Mouse (Mus musculus): Measurements from ENCODE around the gene Fam20c. TPM values are rescaled to one million over a fixed set of nuclear protein-coding genes. Genes with fewer than 3 reads are reported as not detected.

The Fam20c gene
- polyA plus RNA-seq, 1 experiment = 3.4 TPM

DNA sequence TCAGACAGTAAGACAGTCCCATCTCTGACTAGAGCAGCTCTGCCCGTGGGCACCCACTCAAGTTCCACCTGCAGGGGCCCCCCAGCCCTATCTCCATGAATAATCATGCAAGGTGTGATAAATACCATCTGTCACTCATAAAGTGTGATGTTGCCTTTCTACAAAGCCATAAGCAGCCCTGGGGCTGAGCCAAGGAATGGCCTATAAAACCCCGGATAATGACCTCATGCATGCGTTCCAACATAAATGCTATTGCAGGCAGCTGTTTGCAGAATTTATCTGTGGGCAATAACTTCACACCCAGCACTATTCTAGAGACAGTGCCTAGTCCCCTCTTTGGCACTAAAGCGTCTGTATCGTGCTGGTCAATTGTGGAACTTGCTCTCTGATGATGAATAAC lies 12.0 kb upstream of the Fam20c start:
- TF ChIP-seq POLR2A (IDR thresholded peaks at IDR 0.05; ENCODE audit: low read depth, low read length) = no peak
- TF ChIP-seq CTCF (IDR thresholded peaks at IDR 0.05; ENCODE audit: extremely low read depth, insufficient read length, insufficient replicate concordance, low read depth, low read length) = no peak
- WGBS = 31% methylated on average over 5 of the region's 5 CpGs
- Histone ChIP-seq H3K36me3 (ENCODE audit: control insufficient read depth, insufficient read depth, low read length) (no peaks in the 10 kb centered on the region), H3K4me1 (ENCODE audit: control insufficient read depth, insufficient read depth, insufficient read length, low read length) (no peaks in the 10 kb centered on the region; the same call in 1 of the 2 replicates), H3K27me3 (ENCODE audit: control insufficient read depth, insufficient read depth, low read length) (no peaks in the 10 kb centered on the region; the same call in 1 of the 2 replicates), H3K4me3 (ENCODE audit: low read depth, low read length) (no peak overlapping the region), H3K27ac (ENCODE audit: insufficient read depth, low read depth, low read length) (no peak overlapping the region)

DNA sequence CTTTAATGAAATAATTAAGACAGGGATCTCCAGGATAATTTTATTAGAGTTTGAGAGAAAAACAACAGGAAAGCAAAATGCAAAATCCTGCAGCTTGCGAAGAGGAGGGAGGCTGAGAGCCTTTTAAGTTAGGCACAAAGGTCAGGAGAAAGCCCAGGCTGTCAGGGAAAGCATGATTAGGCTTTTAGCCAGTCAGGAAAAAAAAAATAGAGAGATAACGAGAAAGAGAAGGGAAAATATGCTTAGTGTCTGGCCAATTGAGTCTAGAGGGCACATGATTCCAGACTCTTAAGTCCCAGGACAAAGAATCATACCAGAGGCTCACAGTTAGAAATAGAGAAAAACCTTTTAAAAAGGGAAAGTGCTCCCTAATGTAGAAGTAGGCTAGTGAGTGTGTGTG lies 10.7 kb upstream of the Fam20c start:
- TF ChIP-seq CTCF (IDR thresholded peaks at IDR 0.05; ENCODE audit: extremely low read depth, insufficient read length, insufficient replicate concordance, low read depth, low read length) (no peak), POLR2A (IDR thresholded peaks at IDR 0.05; ENCODE audit: low read depth, low read length) (no peak)
- no peaks in the 10 kb centered on the region; the same call in 1 of the 2 replicates for H3K4me1 ChIP-seq (ENCODE audit: control insufficient read depth, insufficient read depth, insufficient read length, low read length)
- H3K27ac ChIP-seq (ENCODE audit: insufficient read depth, low read depth, low read length) = no peak overlapping the region
- 20% methylated on average over 2 of the region's 2 CpGs for WGBS
- no peak overlapping the region for H3K4me3 ChIP-seq (ENCODE audit: low read depth, low read length)
- H3K36me3 ChIP-seq (ENCODE audit: control insufficient read depth, insufficient read depth, low read length) = no peaks in the 10 kb centered on the region
- no peaks in the 10 kb centered on the region; the same call in 1 of the 2 replicates for H3K27me3 ChIP-seq (ENCODE audit: control insufficient read depth, insufficient read depth, low read length)

DNA sequence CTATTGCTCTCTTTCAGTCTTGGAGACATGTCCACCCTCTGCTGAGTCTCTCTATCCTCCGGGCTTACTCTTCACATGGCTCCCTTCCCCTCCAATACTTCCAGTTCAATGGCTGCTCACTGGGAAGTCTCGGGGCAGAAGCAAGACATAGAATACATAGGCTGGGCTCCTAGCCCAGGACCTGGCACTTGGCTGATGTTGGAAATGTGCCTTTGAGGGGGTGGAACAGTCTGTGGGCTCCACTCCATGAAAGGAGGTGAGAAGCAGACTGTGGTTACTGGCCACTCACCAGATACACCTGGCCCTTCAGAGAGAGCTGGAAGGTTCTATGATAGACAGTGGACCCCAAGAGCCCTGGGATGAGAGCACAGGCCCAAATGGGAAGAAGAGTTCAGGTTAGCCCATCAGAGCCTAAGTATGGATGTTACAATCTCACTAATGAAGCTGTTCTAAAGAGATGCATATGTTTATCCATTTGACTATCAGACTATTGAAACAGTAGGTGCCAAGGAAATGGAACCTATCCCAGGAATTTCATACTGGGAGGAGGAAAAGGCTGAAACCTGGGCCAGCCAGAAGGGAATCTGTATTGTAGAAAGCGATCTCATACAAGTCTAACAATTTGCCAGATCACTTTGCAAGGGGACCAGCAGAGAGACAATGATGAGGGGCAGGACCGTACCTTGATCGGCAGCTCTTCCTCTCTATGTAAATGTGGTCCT lies 8.8 kb upstream of the Fam20c start:
- 94% methylated on average over 5 of the region's 5 CpGs for WGBS
- Histone ChIP-seq H3K36me3 (ENCODE audit: control insufficient read depth, insufficient read depth, low read length) (no peaks in the 10 kb centered on the region), H3K27ac (ENCODE audit: insufficient read depth, low read depth, low read length) (no peak overlapping the region), H3K4me1 (ENCODE audit: control insufficient read depth, insufficient read depth, insufficient read length, low read length) (no peaks in the 10 kb centered on the region; the same call in 1 of the 2 replicates), H3K27me3 (ENCODE audit: control insufficient read depth, insufficient read depth, low read length) (no peaks in the 10 kb centered on the region; the same call in 1 of the 2 replicates), H3K4me3 (ENCODE audit: low read depth, low read length) (no peak overlapping the region)
- TF ChIP-seq POLR2A (IDR thresholded peaks at IDR 0.05; ENCODE audit: low read depth, low read length) (no peak), CTCF (IDR thresholded peaks at IDR 0.05; ENCODE audit: extremely low read depth, insufficient read length, insufficient replicate concordance, low read depth, low read length) (no peak)

- peaks cover 10% of the 10 kb centered on the region; the same call in 1 of the 2 replicates for H3K4me1 ChIP-seq (ENCODE audit: control insufficient read depth, insufficient read depth, insufficient read length, low read length)
- TF ChIP-seq CTCF (IDR thresholded peaks at IDR 0.05; ENCODE audit: extremely low read depth, insufficient read length, insufficient replicate concordance, low read depth, low read length) (no peak), POLR2A (IDR thresholded peaks at IDR 0.05; ENCODE audit: low read depth, low read length) (no peak)
- 95% methylated on average over 4 of the region's 4 CpGs for WGBS
- no peaks in the 10 kb centered on the region for H3K36me3 ChIP-seq (ENCODE audit: control insufficient read depth, insufficient read depth, low read length)
- H3K4me3 ChIP-seq (ENCODE audit: low read depth, low read length) = no peak overlapping the region
- H3K27ac ChIP-seq (ENCODE audit: insufficient read depth, low read depth, low read length) = no peak overlapping the region
- peaks cover 30% of the 10 kb centered on the region for H3K27me3 ChIP-seq (ENCODE audit: control insufficient read depth, insufficient read depth, low read length)
These were observed 1.0 kb upstream of the Fam20c start for GRCm38 (mm10) chr5:138753269-138753668.

DNA sequence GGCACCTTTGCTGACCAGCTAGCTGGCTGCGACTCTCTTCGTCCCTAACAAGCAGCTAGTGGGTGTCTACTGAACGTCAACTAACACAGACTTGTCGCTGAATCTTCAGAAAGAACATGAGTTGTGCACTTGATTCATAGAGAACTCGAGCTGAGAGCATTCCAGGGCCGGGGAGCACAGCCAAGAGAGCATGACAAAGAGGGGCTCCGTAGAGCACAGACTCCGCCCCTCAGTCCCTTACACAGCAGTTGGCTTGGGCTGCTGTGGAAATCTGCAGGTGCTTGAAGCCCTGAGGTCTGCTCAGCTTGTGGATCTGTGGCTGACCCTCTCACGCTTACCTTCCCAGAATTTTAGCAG lies 390 bp upstream of the Fam20c start:
- 43% methylated on average over 9 of the region's 9 CpGs for WGBS
- Histone ChIP-seq H3K27ac (ENCODE audit: insufficient read depth, low read depth, low read length) (no peak overlapping the region), H3K36me3 (ENCODE audit: control insufficient read depth, insufficient read depth, low read length) (no peaks in the 10 kb centered on the region), H3K27me3 (ENCODE audit: control insufficient read depth, insufficient read depth, low read length) (peaks cover 30% of the 10 kb centered on the region), H3K4me1 (ENCODE audit: control insufficient read depth, insufficient read depth, insufficient read length, low read length) (peaks cover 10% of the 10 kb centered on the region; the same call in 1 of the 2 replicates), H3K4me3 (ENCODE audit: low read depth, low read length) (0 out of 2 replicates have a peak overlapping the region, but pooled peaks have one; percentile 66)
- TF ChIP-seq CTCF (IDR thresholded peaks at IDR 0.05; ENCODE audit: extremely low read depth, insufficient read length, insufficient replicate concordance, low read depth, low read length) = no peak
- TF ChIP-seq POLR2A (IDR thresholded peaks at IDR 0.05; ENCODE audit: low read depth, low read length) = no peak

GRCm38 (mm10) chr5:138755121-138755452 lies 773 bp downstream of the Fam20c start:
- TF ChIP-seq POLR2A (IDR thresholded peaks at IDR 0.05; ENCODE audit: low read depth, low read length) (no peak), CTCF (IDR thresholded peaks at IDR 0.05; ENCODE audit: extremely low read depth, insufficient read length, insufficient replicate concordance, low read depth, low read length) (no peak)
- H3K4me1 ChIP-seq (ENCODE audit: control insufficient read depth, insufficient read depth, insufficient read length, low read length) = peaks cover 10% of the 10 kb centered on the region; the same call in 1 of the 2 replicates
- under 1% methylated on average over 34 of the region's 34 CpGs for WGBS
- no peaks in the 10 kb centered on the region for H3K36me3 ChIP-seq (ENCODE audit: control insufficient read depth, insufficient read depth, low read length)
- peak overlapping the region; percentile 66 for H3K4me3 ChIP-seq (ENCODE audit: low read depth, low read length)
- no peak overlapping the region for H3K27ac ChIP-seq (ENCODE audit: insufficient read depth, low read depth, low read length)
- peaks cover 30% of the 10 kb centered on the region for H3K27me3 ChIP-seq (ENCODE audit: control insufficient read depth, insufficient read depth, low read length)

DNA sequence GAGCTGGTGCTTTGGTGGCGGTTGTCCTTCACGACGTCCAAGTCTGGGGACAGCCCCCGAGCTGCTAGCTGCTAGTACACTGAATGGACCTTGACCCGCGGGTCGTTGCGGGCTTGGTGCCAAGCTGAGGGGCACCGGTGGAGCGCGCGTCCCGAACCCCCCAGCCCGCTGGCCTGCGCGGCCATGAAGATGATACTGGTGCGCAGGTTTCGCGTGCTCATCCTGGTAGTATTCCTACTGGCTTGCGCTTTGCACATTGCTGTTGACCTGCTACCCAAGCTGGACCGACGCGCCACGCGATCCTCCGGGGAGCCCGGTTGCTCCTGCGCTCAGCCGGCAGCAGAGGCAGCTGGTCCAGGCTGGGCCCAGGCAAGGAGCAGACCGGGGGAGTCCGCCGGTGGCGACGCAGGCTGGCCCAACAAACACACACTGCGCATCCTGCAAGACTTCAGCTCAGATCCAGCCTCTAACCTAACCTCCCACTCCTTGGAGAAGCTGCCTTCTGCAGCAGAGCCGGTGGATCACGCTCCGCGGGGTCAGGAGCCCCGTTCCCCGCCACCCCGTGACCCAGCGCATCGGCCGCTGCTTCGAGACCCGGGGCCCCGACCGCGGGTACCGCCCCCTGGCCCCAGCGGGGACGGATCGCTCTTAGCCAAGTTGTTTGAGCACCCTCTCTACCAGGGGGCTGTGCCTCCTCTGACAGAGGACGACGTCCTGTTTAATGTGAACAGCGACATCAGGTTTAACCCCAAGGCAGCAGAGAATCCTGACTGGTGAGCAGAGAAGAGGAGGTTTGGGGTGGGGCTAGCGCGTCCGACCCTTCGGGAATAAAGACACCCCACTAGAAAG lies 1.4 kb downstream of the Fam20c start:
- peaks cover 10% of the 10 kb centered on the region; the same call in 1 of the 2 replicates for H3K4me1 ChIP-seq (ENCODE audit: control insufficient read depth, insufficient read depth, insufficient read length, low read length)
- H3K27me3 ChIP-seq (ENCODE audit: control insufficient read depth, insufficient read depth, low read length) = peaks cover 30% of the 10 kb centered on the region
- no peaks in the 10 kb centered on the region for H3K36me3 ChIP-seq (ENCODE audit: control insufficient read depth, insufficient read depth, low read length)
- WGBS = 2% methylated on average over 61 of the region's 61 CpGs
- peak overlapping the region; percentile 66 for H3K4me3 ChIP-seq (ENCODE audit: low read depth, low read length)
- TF ChIP-seq POLR2A (IDR thresholded peaks at IDR 0.05; ENCODE audit: low read depth, low read length) (no peak), CTCF (IDR thresholded peaks at IDR 0.05; ENCODE audit: extremely low read depth, insufficient read length, insufficient replicate concordance, low read depth, low read length) (no peak)
- H3K27ac ChIP-seq (ENCODE audit: insufficient read depth, low read depth, low read length) = no peak overlapping the region

Data from small intestine, adult 2 months (tissue).